Comparison of ENCODE assay signal across 1 mouse cellular context in the genomic region with DNA sequence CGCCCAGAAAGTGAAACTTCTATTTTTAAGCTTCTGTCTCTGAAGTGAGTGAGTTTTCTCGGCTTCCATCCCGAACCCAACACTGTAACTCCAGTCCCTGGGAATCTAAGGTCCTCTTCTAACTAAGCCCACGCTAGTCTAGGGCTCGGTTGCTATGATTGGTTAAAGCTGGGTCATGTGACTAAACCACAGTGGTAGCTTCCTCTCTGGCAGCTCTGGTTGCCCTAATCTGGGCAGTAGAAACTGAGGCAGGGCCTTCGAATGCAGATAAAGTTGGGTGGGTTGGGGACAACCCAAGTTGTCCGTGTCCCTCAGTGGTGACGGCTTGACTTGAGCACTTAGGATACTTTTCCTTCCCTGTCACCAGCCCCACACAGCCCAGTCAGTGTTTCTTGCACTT.
TF ChIP-seq lines count a peak whose summit lies in the region.

No protein-coding gene starts in this region.

TF ChIP-seq in CH12.LX, 34 proteins besides CTCF, POLR2A, EP300 and RAD21:
- no peak for TF ChIP-seq TBP (conservative IDR thresholded peaks at IDR 0.05; ENCODE audit: low read depth, low read length)
- peak; percentile 51 for TF ChIP-seq USF1 (IDR thresholded peaks at IDR 0.05; ENCODE audit: low read depth, low read length)
- peak; percentile 42; the same call in 1 of the 2 replicates for TF ChIP-seq USF2 (conservative IDR thresholded peaks at IDR 0.05; ENCODE audit: low read depth, low read length)
